8 mouse cellular contexts compared by ENCODE assay signal in the genomic region with DNA sequence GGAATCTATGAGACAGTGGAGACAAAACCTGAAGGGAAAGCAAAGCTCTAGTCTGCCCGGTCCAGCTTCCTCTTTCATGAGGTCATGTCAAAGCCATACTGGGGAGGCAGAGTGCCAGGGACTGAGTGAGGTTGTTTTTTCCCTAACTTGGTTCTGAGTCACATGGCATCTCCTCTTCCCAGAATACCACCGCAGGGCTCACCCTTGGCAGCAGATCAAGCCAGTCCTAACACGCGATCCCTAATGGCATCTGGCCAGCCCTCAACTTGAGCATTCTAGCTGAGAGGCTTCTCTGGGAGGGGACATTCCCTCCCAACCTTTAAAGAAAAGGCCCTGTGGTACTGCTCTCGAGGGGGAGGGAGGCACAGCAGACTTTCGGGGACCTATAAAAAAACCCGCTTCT. TPM values are rescaled to one million over a fixed set of nuclear protein-coding genes. Genes with fewer than 3 reads are reported as not detected.
DNase-seq lines count a peak whose midpoint lies in the region; ATAC-seq and TF ChIP-seq lines count a peak whose summit lies in the region.

No protein-coding gene starts in this region.

- no peak overlapping the region for H3K9ac ChIP-seq in embryonic facial prominence, embryonic 15.5 days
- peak overlapping the region; percentile 72 for H3K9ac ChIP-seq in heart, embryonic 13.5 days

- H3K79me3 ChIP-seq in C2C12 (ENCODE audit: low read depth), result no peaks in the 10 kb centered on the region

- H3K4me3 ChIP-seq in C2C12 (ENCODE audit: insufficient read depth, poor library complexity, severe bottlenecking) (no peak overlapping the region), macrophage (ENCODE audit: inconsistent target) (no peak overlapping the region)
- H3K4me3 ChIP-seq in embryonic facial prominence, embryonic 15.5 days (replicated peaks), result no peak overlapping the region
- no peak overlapping the region for H3K4me3 ChIP-seq in heart, embryonic 13.5 days

- H3K4me2 ChIP-seq in embryonic facial prominence, embryonic 15.5 days (replicated peaks), result peak overlapping the region; percentile 15
- peak overlapping the region; percentile 39 for H3K4me2 ChIP-seq in heart, embryonic 13.5 days

- peak overlapping the region; percentile 93 for H3K27ac ChIP-seq in embryonic facial prominence, embryonic 15.5 days (replicated peaks)
- peak overlapping the region; percentile 99 for H3K27ac ChIP-seq in heart, embryonic 13.5 days (replicated peaks)
- H3K27ac ChIP-seq in macrophage, result peak overlapping the region; percentile 86

- peak; percentile 31 to 47 for DNase-seq in cerebellum, postnatal 36 days
- no peak for DNase-seq in cerebellum, adult 11-12 months
- DNase-seq in kidney, postnatal 36 days, result peak; percentile 98 to 99
- peak; percentile 73 for DNase-seq in testis, postnatal 14 days (ENCODE audit: low spot score)

- H3K27me3 ChIP-seq in C2C12 (ENCODE audit: control insufficient read depth, insufficient read depth, insufficient read length), result no peaks in the 10 kb centered on the region
- H3K27me3 ChIP-seq in embryonic facial prominence, embryonic 15.5 days, result no peaks in the 10 kb centered on the region
- H3K27me3 ChIP-seq in heart, embryonic 13.5 days (replicated peaks), result no peaks in the 10 kb centered on the region

- 14% methylated on average over 7 of the region's 7 CpGs for WGBS in embryonic facial prominence, embryonic 15.5 days
- 9% methylated on average over 7 of the region's 7 CpGs for WGBS in heart, embryonic 13.5 days
- 7% methylated on average over 7 of the region's 7 CpGs for WGBS in macrophage (ENCODE audit: missing documents)

- H3K36me3 ChIP-seq in C2C12 (ENCODE audit: control insufficient read depth, insufficient read depth) (no peaks in the 10 kb centered on the region), macrophage (ENCODE audit: inconsistent target) (no peaks in the 10 kb centered on the region)
- no peaks in the 10 kb centered on the region for H3K36me3 ChIP-seq in embryonic facial prominence, embryonic 15.5 days
- no peaks in the 10 kb centered on the region for H3K36me3 ChIP-seq in heart, embryonic 13.5 days

- H3K79me2 ChIP-seq in C2C12 (ENCODE audit: control insufficient read depth, insufficient read depth) (no peaks in the 10 kb centered on the region), macrophage (ENCODE audit: inconsistent target) (no peaks in the 10 kb centered on the region)

- H3K9me3 ChIP-seq in embryonic facial prominence, embryonic 15.5 days (replicated peaks), result no peaks in the 10 kb centered on the region
- H3K9me3 ChIP-seq in heart, embryonic 13.5 days, result no peaks in the 10 kb centered on the region

- no peak overlapping the region for H3ac ChIP-seq in C2C12 (ENCODE audit: control insufficient read depth, insufficient read length, low read depth)

- H3K4me1 ChIP-seq in embryonic facial prominence, embryonic 15.5 days, result peaks cover 70% of the 10 kb centered on the region
- peaks cover 69% of the 10 kb centered on the region for H3K4me1 ChIP-seq in heart, embryonic 13.5 days

- no peak for TF ChIP-seq CTCF in C2C12 (IDR thresholded peaks at IDR 0.05; ENCODE audit: control insufficient read depth, insufficient read depth, insufficient read length)

- peak; percentile 83 for ATAC-seq in embryonic facial prominence, embryonic 15.5 days (ENCODE audit: insufficient number of reproducible peaks, low FRiP score, low TSS enrichment, low read depth)
- ATAC-seq in heart, embryonic 13.5 days (ENCODE audit: extremely low read depth, insufficient number of reproducible peaks, low FRiP score, low TSS enrichment), result peak; percentile 75

TF ChIP-seq in C2C12, 6 proteins besides CTCF, POLR2A, EP300 and RAD21:
- TF ChIP-seq FOSL1 (IDR thresholded peaks at IDR 0.05; ENCODE audit: insufficient read depth, low read length, poor library complexity, severe bottlenecking) (no peak), MAX (IDR thresholded peaks at IDR 0.05) (peak; percentile 49), USF1 (IDR thresholded peaks at IDR 0.05; ENCODE audit: low read depth) (peak; percentile 86), MYOD1 (IDR thresholded peaks at IDR 0.05; ENCODE audit: control insufficient read depth, insufficient read length, low read depth) (no peak), CEBPB (IDR thresholded peaks at IDR 0.05; ENCODE audit: low read depth) (no peak), MYOG (IDR thresholded peaks at IDR 0.05; ENCODE audit: control insufficient read depth, extremely low read depth, insufficient read length) (no peak)

RNA-seq across cellular contexts. Expression of a gene that starts 8.2 kb away (rescaled TPM):
- 55.2 TPM for polyA plus RNA-seq in C2C12 (2012; fragmentation: generic; extraction: Trizol)
- 28.7 and 30.2 TPM in 2 replicates for polyA plus RNA-seq in embryonic facial prominence, embryonic 15.5 days (2015; fragmentation: Nextera tagmentation; extraction: Ambion mirVana)
- 41.7 and 49.9 TPM in 2 replicates for polyA plus RNA-seq in heart, embryonic 13.5 days (2015; fragmentation: Nextera tagmentation; extraction: Ambion mirVana)
- total RNA-seq in macrophage (2018; cell fraction: chromatin; rRNA removed), result 100 to 1,000 TPM in 10 of 26 experiments, 10 to 100 TPM in 16; 31.1 to 248 (median 85.2) TPM
- total RNA-seq in macrophage (2018; cell fraction: cytosol; rRNA removed), result 1,000 to 10,000 TPM in 1 of 26 experiments, 100 to 1,000 TPM in 17, 10 to 100 TPM in 8; 55.4 to 1,018 (median 242) TPM
- total RNA-seq in macrophage (2018; cell fraction: nucleus; rRNA removed), result 100 to 1,000 TPM in 24 of 26 experiments, 10 to 100 TPM in 2; 54.3 to 647 (median 225) TPM
- 20.7 to 61.5 TPM (median 37.3 TPM) in 3 replicates for polyA plus RNA-seq in macrophage (2018)

RNA-seq across cellular contexts. Expression of a gene that starts 9.8 kb away (rescaled TPM):
- polyA plus RNA-seq in C2C12 (2012; fragmentation: generic; extraction: Trizol), result 57.2 TPM
- polyA plus RNA-seq in embryonic facial prominence, embryonic 15.5 days (2015; fragmentation: Nextera tagmentation; extraction: Ambion mirVana), result 64.4 and 72.6 TPM in 2 replicates
- 81.1 and 99.0 TPM in 2 replicates for polyA plus RNA-seq in heart, embryonic 13.5 days (2015; fragmentation: Nextera tagmentation; extraction: Ambion mirVana)
- 100 to 1,000 TPM in 13 of 26 experiments, 10 to 100 TPM in 13; 29.5 to 202 (median 99.7) TPM for total RNA-seq in macrophage (2018; cell fraction: chromatin; rRNA removed)
- total RNA-seq in macrophage (2018; cell fraction: cytosol; rRNA removed), result 10 to 100 TPM; 38.5 to 62.3 (median 49.4) TPM
- total RNA-seq in macrophage (2018; cell fraction: nucleus; rRNA removed), result 100 to 1,000 TPM in 2 of 26 experiments, 10 to 100 TPM in 24; 20.3 to 134 (median 61.4) TPM
- 42.9 to 64.8 TPM (median 56.1 TPM) in 3 replicates for polyA plus RNA-seq in macrophage (2018)

RNA-seq across cellular contexts. Expression of a gene that starts 24.9 kb away (rescaled TPM):
- polyA plus RNA-seq in C2C12 (2012; fragmentation: generic; extraction: Trizol) (1,881 TPM), macrophage (2018) (187 to 603 TPM (median 205 TPM) in 3 replicates)
- polyA plus RNA-seq in embryonic facial prominence, embryonic 15.5 days (2015; fragmentation: Nextera tagmentation; extraction: Ambion mirVana), result 823 TPM in 2 replicates
- 741 and 743 TPM in 2 replicates for polyA plus RNA-seq in heart, embryonic 13.5 days (2015; fragmentation: Nextera tagmentation; extraction: Ambion mirVana)
- total RNA-seq in macrophage (2018; cell fraction: chromatin; rRNA removed), result 100 to 1,000 TPM in 2 of 26 experiments, 10 to 100 TPM in 21, 1 to 10 TPM in 3; 6.5 to 144 (median 36.4) TPM
- total RNA-seq in macrophage (2018; cell fraction: cytosol; rRNA removed), result 100 to 1,000 TPM; 196 to 602 (median 339) TPM
- 100 to 1,000 TPM in 17 of 26 experiments, 10 to 100 TPM in 9; 35.0 to 372 (median 132) TPM for total RNA-seq in macrophage (2018; cell fraction: nucleus; rRNA removed)

RNA-seq across cellular contexts. Expression of a gene that starts 28.1 kb away (rescaled TPM):
- polyA plus RNA-seq in C2C12 (2012; fragmentation: generic; extraction: Trizol) (16.6 TPM), macrophage (2018) (12.5 to 32.8 TPM (median 22.9 TPM) in 3 replicates)
- 12.0 and 16.1 TPM in 2 replicates for polyA plus RNA-seq in embryonic facial prominence, embryonic 15.5 days (2015; fragmentation: Nextera tagmentation; extraction: Ambion mirVana)
- 17.7 and 18.4 TPM in 2 replicates for polyA plus RNA-seq in heart, embryonic 13.5 days (2015; fragmentation: Nextera tagmentation; extraction: Ambion mirVana)
- total RNA-seq in macrophage (2018; cell fraction: chromatin; rRNA removed), result 10 to 100 TPM in 23 of 26 experiments, 1 to 10 TPM in 3; 7.4 to 51.1 (median 30.4) TPM
- 10 to 100 TPM; 10.2 to 24.5 (median 18.6) TPM for total RNA-seq in macrophage (2018; cell fraction: cytosol; rRNA removed)
- 10 to 100 TPM in 23 of 26 experiments, 1 to 10 TPM in 3; 9.1 to 73.1 (median 23.0) TPM for total RNA-seq in macrophage (2018; cell fraction: nucleus; rRNA removed)

RNA-seq across cellular contexts. Expression of a gene that starts 47.9 kb away (rescaled TPM):
- polyA plus RNA-seq in C2C12 (2012; fragmentation: generic; extraction: Trizol), result 25.5 TPM
- polyA plus RNA-seq in embryonic facial prominence, embryonic 15.5 days (2015; fragmentation: Nextera tagmentation; extraction: Ambion mirVana), result 53.2 and 55.2 TPM in 2 replicates
- polyA plus RNA-seq in heart, embryonic 13.5 days (2015; fragmentation: Nextera tagmentation; extraction: Ambion mirVana), result 43.5 and 50.5 TPM in 2 replicates
- total RNA-seq in macrophage (2018; cell fraction: chromatin; rRNA removed), result 1 to 10 TPM in 12 of 26 experiments, under 1 TPM in 3, not detected in 11; 0.48 to 6.9 (median 1.9) TPM
- 1 to 10 TPM; 4.5 to 9.2 (median 6.2) TPM for total RNA-seq in macrophage (2018; cell fraction: cytosol; rRNA removed)
- total RNA-seq in macrophage (2018; cell fraction: nucleus; rRNA removed), result 10 to 100 TPM in 4 of 26 experiments, 1 to 10 TPM in 22; 2.0 to 31.9 (median 4.7) TPM
- polyA plus RNA-seq in macrophage (2018), result 5.9 to 14.4 TPM (median 6.8 TPM) in 3 replicates
